ENCODE assay signal across 23 mouse cellular contexts in the genomic region with DNA sequence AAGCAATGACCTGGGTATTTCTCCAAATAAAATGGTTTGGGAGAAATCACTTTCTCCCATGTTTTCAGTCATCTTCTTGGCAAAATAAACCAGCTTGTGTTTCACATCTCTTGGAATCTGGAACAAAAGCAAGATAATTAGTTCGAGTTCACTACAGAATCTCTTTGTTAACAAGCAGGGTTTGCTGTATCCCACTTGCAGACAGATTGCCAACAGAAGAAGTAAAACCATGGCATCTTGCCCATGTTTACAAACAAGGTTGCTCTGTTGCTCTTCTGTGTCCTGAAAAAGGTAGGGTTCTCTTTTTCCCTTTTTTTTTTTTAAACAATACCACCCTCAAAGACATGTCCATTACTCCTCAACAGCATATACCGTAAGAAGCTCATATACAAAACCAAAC. TPM values are rescaled to one million over a fixed set of nuclear protein-coding genes. Genes with fewer than 3 reads are reported as not detected.
A peak's percentile ranks its signal among the peaks of the same experiment; 100 is the strongest.
DNase-seq lines count a peak whose midpoint lies in the region; ATAC-seq and TF ChIP-seq lines count a peak whose summit lies in the region.
"Had no signal": no experiment of that assay in that cellular context is flagged by ENCODE, and none has a peak within 500 bp of the region (broad histone marks: within the 10 kb centered on the region; RNA-seq: fewer than 3 reads in every experiment).

No protein-coding gene starts in this region.

- no peak for ATAC-seq in liver, embryonic 12.5 days
- ATAC-seq: forebrain, embryonic 15.5 days; hindbrain, embryonic 16.5 days; intestine, embryonic 15.5 days; Patski had no signal

- no peaks in the 10 kb centered on the region for H3K9me3 ChIP-seq in liver, embryonic 12.5 days (replicated peaks)
- H3K9me3 ChIP-seq: forebrain, embryonic 10.5 days; forebrain, embryonic 15.5 days; heart, embryonic 12.5 days; heart, embryonic 15.5 days; hindbrain, embryonic 10.5 days; hindbrain, embryonic 13.5 days; intestine, embryonic 15.5 days had no signal

- no peak overlapping the region for H3K4me3 ChIP-seq in liver, adult 2 months (ENCODE audit: insufficient read depth, low read depth, low read length)
- no peak overlapping the region for H3K4me3 ChIP-seq in liver, embryonic 12.5 days
- H3K4me3 ChIP-seq: forebrain, embryonic 10.5 days; forebrain, embryonic 15.5 days; heart, embryonic 12.5 days; heart, embryonic 15.5 days; hindbrain, embryonic 10.5 days; hindbrain, embryonic 13.5 days; intestine, embryonic 15.5 days had no signal

- no peak for TF ChIP-seq CTCF in liver, adult 2 months (IDR thresholded peaks at IDR 0.05; ENCODE audit: low read depth, low read length)

- no peak overlapping the region for H3K27ac ChIP-seq in liver, adult 2 months (replicated peaks; ENCODE audit: insufficient read depth, low read depth, low read length)
- H3K27ac ChIP-seq in liver, embryonic 12.5 days = no peak overlapping the region
- H3K27ac ChIP-seq: forebrain, embryonic 10.5 days; forebrain, embryonic 15.5 days; heart, embryonic 15.5 days; hindbrain, embryonic 10.5 days; hindbrain, embryonic 13.5 days; intestine, embryonic 15.5 days had no signal

- H3K4me1 ChIP-seq in liver, adult 2 months (ENCODE audit: control insufficient read depth, insufficient read depth, low read length) = no peaks in the 10 kb centered on the region
- H3K4me1 ChIP-seq in liver, embryonic 12.5 days = 0 out of 2 replicates have a peak, but pooled peaks cover 7% of the 10 kb centered on the region

- H3K36me3 ChIP-seq in liver, adult 2 months (ENCODE audit: control insufficient read depth, insufficient read depth, low read length) = no peaks in the 10 kb centered on the region
- no peaks in the 10 kb centered on the region for H3K36me3 ChIP-seq in liver, embryonic 12.5 days
- H3K36me3 ChIP-seq: forebrain, embryonic 10.5 days; forebrain, embryonic 15.5 days; heart, embryonic 12.5 days; heart, embryonic 15.5 days; hindbrain, embryonic 10.5 days; hindbrain, embryonic 13.5 days; intestine, embryonic 15.5 days had no signal

- no peaks in the 10 kb centered on the region for H3K27me3 ChIP-seq in liver, adult 2 months (ENCODE audit: control insufficient read depth, insufficient read depth, low read length)
- peaks cover 46% of the 10 kb centered on the region for H3K27me3 ChIP-seq in liver, embryonic 12.5 days (replicated peaks)

- peak; percentile 58 for DNase-seq in cerebellum, adult 9-10 months
- no peak for DNase-seq in cerebellum, postnatal 4 days (ENCODE audit: low spot score in 2 of 2)
- peak; percentile 58 for DNase-seq in liver, adult 2 months (ENCODE audit: extremely low read depth, low read depth, low spot score)
- peak; percentile 34 for DNase-seq in Muller cell, postnatal 12 days (ENCODE audit: inconsistent ontology term)
- no peak for DNase-seq in spleen, postnatal 10 days (ENCODE audit: low spot score in 2 of 2)
- DNase-seq: adrenal gland, postnatal 10 days; adrenal gland, postnatal 36 days; cerebellum, adult 11-12 months; cerebellum, postnatal 36 days; gastrocnemius, postnatal 25 days; heart, adult 18-20 months; heart, postnatal 10 days; heart, postnatal 36 days had no signal

- H3K9ac ChIP-seq in liver, adult 2 months (ENCODE audit: low read depth, low read length) = no peak overlapping the region
- H3K9ac ChIP-seq in liver, embryonic 12.5 days = no peak overlapping the region
- H3K9ac ChIP-seq: forebrain, embryonic 15.5 days; heart, embryonic 12.5 days; heart, embryonic 15.5 days; hindbrain, embryonic 13.5 days; intestine, embryonic 15.5 days had no signal

- WGBS in liver, adult 2 months = 60% methylated on average over 2 of the region's 2 CpGs
- 48% methylated on average over 2 of the region's 2 CpGs for WGBS in liver, embryonic 12.5 days (ENCODE audit: insufficient replicate concordance)

- TF ChIP-seq POLR2A in liver, adult 2 months (IDR thresholded peaks at IDR 0.05; ENCODE audit: extremely low read depth, insufficient read depth, low read length) = no peak

- H3K79me2 ChIP-seq in liver, adult 2 months (ENCODE audit: control insufficient read depth, insufficient read depth, low read length) = no peaks in the 10 kb centered on the region

- no peak overlapping the region for H3K4me2 ChIP-seq in liver, embryonic 12.5 days
- H3K4me2 ChIP-seq: forebrain, embryonic 15.5 days; heart, embryonic 12.5 days; heart, embryonic 15.5 days; hindbrain, embryonic 13.5 days; intestine, embryonic 15.5 days had no signal

RNA-seq across cellular contexts. Expression of gene Dnah11, which starts 2.3 kb away (rescaled TPM):
- total RNA-seq in liver, adult 2 months (2014; rRNA removed) = 0.18 and 0.20 TPM in 2 replicates
- polyA plus RNA-seq in liver, adult 2 months (2012; rRNA removed) = 0.06 and 0.12 TPM in 2 replicates
- polyA plus RNA-seq in liver, embryonic 12.5 days (2016; fragmentation: Nextera tagmentation; extraction: Ambion mirVana) = 0.05 and 0.07 TPM in 2 replicates
- total RNA-seq: heart, postnatal 10 days; heart, postnatal 36 days had no signal
- polyA plus RNA-seq: Patski had no signal

Comparison
In these comparisons a context has a peak if more than half of its experiments do, and no peak if none do; other contexts are left out.
1. DNase-seq: peak in cerebellum, adult 9-10 months (single experiment), liver, adult 2 months (single experiment) and Muller cell, postnatal 12 days (single experiment); none in cerebellum, postnatal 4 days (0 of 2) and spleen, postnatal 10 days (0 of 2).